Mouse (Mus musculus): ENCODE data around the gene Dhx9. TPM values are rescaled to one million over a fixed set of nuclear protein-coding genes. Genes with fewer than 3 reads are reported as not detected.
A peak's percentile ranks its signal among the peaks of the same experiment; 100 is the strongest.
"Not testable (repeated sequence)": the region's sequence is repeated elsewhere in the genome, so short reads cannot be mapped to it uniquely, and the experiment has no call there.

Dhx9 gene
- polyA plus RNA-seq (2016; fragmentation: Nextera tagmentation; extraction: Ambion mirVana): 20.5 and 21.4 TPM in 2 replicates

DNA sequence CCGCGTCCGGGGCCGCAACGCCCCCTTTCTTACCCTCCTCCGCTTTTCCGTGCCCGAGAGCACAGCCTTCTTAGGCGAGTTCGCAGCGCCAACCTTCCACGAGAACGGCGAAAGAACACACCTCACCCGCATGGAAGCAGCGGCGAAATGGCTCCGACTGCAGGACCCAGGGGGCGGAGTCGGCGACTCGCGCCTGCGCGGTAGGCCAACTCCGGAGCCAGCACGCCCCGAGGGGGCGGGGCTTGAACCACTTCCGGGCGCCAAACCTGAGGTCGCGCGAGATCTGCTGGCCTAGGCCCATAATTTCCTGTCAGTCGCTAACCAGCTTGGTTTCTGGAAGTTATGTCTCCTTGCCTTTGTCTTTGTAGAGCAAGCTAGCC is at the start of gene Dhx9:
TSS of gene Dhx9 (minus strand) at position 161 of the 380 bp plus-strand sequence.
- WGBS (ENCODE audit: insufficient replicate concordance): 0% methylated on average over 34 of the region's 35 CpGs
- Histone ChIP-seq H3K9me3 (replicated peaks) (no peaks in the 10 kb centered on the region), H3K27ac (peak within 1 kb of the TSS; percentile 89), H3K36me3 (peaks cover 24% of the 10 kb centered on the region), H3K9ac (peak within 1 kb of the TSS; percentile 98), H3K4me2 (peak within 1 kb of the TSS; percentile 89), H3K4me3 (peak within 1 kb of the TSS; percentile 100), H3K27me3 (replicated peaks) (no peaks in the 10 kb centered on the region), H3K4me1 (peaks cover 31% of the 10 kb centered on the region)
- peak; percentile 87 for ATAC-seq

DNA sequence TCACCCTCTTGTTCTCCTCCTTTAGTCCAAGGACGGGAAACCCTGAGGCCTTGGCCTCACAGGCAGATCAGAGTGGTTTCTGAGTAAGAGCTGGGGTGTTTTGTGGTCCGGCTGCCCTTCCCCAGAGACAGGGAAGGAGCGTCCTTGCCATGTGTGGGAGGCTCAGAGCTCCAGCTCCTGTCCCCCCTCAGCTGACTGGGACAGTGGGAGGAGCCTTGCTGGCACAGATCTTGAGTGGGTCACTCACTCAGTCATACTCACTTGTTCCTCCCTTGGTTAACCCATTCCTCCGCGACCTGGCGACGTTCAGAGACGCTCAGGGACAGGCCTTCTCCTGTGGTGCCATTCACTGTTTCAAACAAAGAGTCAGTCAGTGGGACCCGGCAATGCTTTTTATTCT is 48.2 kb upstream of the Dhx9 start:
- Histone ChIP-seq H3K9me3 (replicated peaks) (no peaks in the 10 kb centered on the region), H3K4me1 (0 out of 2 replicates have a peak, but pooled peaks cover 6% of the 10 kb centered on the region), H3K27me3 (replicated peaks) (no peaks in the 10 kb centered on the region), H3K27ac (no peak overlapping the region), H3K4me3 (no peak overlapping the region), H3K9ac (no peak overlapping the region), H3K36me3 (no peaks in the 10 kb centered on the region), H3K4me2 (no peak overlapping the region)
- 67% methylated on average over 9 of the region's 9 CpGs for WGBS (ENCODE audit: insufficient replicate concordance)
- no peak for ATAC-seq

DNA sequence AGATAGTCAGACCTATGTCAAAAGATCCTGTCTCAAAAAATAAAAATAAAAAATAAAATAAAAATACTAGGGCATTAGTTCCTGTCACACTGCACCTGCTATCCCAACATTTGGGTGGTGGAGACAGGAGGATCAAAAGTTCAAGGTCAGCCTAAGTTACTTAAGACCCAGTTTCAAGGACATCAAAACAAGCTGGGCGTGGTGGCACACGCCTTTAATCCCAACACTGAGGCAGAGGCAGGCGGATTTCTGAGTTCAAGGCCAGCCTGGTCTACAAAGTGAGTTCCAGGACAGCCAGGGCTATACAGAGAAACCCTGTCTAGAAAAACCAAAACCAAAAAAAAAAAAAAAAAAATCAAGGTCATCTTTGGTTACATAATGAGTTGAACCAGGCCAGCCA is 45.4 kb upstream of the Dhx9 start:
- not testable (repeated sequence) for H3K9ac ChIP-seq; H3K4me2 ChIP-seq; ATAC-seq; H3K36me3 ChIP-seq; H3K9me3 ChIP-seq (replicated peaks); H3K27me3 ChIP-seq (replicated peaks); H3K4me3 ChIP-seq; H3K4me1 ChIP-seq; H3K27ac ChIP-seq
- WGBS (ENCODE audit: insufficient replicate concordance): 74% methylated on average over 3 of the region's 3 CpGs

DNA sequence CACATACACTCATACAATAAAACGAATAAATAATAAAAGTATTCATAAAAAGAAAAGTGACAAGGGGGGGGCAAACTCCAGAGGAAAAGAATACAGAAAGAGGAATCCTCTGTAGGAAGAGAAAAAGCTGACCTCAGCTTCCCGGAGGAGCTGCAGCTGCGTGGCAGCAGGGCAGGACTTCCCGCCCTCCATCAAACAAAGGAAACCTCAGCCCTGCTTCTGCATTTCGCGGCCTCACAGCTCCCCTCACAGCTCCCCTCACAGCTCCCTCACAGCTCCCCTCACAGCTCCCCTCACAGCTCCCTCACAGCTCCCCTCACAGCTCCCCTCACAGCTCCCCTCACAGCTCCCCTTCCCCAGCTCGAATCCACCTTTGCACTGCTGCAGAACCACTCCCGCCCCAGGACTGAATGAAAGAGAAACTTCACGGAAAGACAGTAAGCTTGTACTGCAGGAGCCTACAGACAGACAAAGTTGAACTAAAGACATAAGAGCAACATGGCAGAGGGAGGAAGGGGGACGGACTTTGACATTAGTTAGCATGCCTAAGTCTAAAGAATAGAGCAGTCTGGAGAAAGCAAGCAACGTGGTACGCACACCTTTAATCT is 44.9 kb upstream of the Dhx9 start:
- Histone ChIP-seq H3K4me2 (peak overlapping the region; percentile 54), H3K9me3 (replicated peaks) (no peaks in the 10 kb centered on the region), H3K27me3 (replicated peaks) (no peaks in the 10 kb centered on the region), H3K27ac (0 out of 2 replicates have a peak overlapping the region, but pooled peaks have one; percentile 30), H3K4me1 (0 out of 2 replicates have a peak, but pooled peaks cover 6% of the 10 kb centered on the region), H3K9ac (no peak overlapping the region), H3K4me3 (no peak overlapping the region), H3K36me3 (no peaks in the 10 kb centered on the region)
- ATAC-seq: no peak
- 16% methylated on average over 12 of the region's 12 CpGs for WGBS (ENCODE audit: insufficient replicate concordance)

DNA sequence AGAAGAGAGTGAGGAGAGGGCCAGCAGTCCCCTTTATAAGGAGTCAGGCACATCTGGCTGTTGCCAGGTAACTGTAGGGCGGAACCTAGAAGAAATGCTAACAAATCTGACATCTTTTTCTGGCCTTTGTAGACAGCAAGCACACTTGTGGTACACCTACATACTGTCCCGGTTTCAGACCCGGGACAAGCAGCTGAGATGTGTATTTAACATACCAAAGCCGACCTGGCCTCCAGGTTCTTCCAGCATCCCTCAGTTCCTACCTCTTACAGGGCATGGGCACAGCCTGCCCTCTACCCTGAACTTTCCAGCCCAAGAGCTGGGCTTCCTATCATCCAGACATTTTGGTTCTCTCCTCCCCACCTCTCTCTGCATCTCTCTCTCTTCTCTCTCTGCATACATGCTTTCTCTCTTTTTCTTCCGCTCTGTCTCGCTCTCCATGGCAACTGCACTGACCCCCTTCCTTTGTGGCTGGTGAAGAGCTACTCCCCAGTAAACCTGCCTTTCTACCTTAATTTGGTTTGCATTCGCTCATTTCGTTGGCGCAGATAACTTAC is 44.3 kb upstream of the Dhx9 start:
- Histone ChIP-seq H3K36me3 (no peaks in the 10 kb centered on the region), H3K4me3 (no peak overlapping the region), H3K9me3 (replicated peaks) (no peaks in the 10 kb centered on the region), H3K27ac (no peak overlapping the region), H3K9ac (no peak overlapping the region), H3K27me3 (replicated peaks) (no peaks in the 10 kb centered on the region), H3K4me1 (0 out of 2 replicates have a peak, but pooled peaks cover 6% of the 10 kb centered on the region), H3K4me2 (peak overlapping the region; percentile 54)
- 22% methylated on average over 9 of the region's 9 CpGs for WGBS (ENCODE audit: insufficient replicate concordance)
- no peak for ATAC-seq

DNA sequence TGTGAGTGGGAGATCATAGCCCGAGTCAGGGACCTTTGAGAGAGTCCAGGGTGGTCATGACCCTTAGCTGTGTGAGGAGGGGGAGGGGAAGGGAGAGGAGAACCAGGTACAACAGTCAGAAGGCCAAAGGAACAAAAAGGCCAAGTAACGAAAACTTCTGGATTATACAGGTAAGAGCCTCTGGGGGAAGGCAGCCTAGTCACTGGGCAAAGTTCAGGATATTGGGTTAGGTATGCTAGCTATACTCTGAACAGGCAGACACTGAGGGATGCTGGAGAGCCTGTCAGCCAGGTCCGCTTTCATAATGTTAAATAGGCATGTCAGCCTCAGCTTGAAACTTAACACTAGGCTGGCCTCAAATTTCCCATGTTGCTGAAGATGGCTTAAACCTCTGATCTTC is 34.7 kb upstream of the Dhx9 start:
- Histone ChIP-seq H3K4me2 (no peak overlapping the region), H3K27me3 (replicated peaks) (no peaks in the 10 kb centered on the region), H3K9ac (no peak overlapping the region), H3K4me3 (no peak overlapping the region), H3K36me3 (no peaks in the 10 kb centered on the region), H3K27ac (no peak overlapping the region), H3K9me3 (replicated peaks) (no peaks in the 10 kb centered on the region), H3K4me1 (0 out of 2 replicates have a peak, but pooled peaks cover 4% of the 10 kb centered on the region)
- 45% methylated on average over 3 of the region's 3 CpGs for WGBS (ENCODE audit: insufficient replicate concordance)
- ATAC-seq: no peak

DNA sequence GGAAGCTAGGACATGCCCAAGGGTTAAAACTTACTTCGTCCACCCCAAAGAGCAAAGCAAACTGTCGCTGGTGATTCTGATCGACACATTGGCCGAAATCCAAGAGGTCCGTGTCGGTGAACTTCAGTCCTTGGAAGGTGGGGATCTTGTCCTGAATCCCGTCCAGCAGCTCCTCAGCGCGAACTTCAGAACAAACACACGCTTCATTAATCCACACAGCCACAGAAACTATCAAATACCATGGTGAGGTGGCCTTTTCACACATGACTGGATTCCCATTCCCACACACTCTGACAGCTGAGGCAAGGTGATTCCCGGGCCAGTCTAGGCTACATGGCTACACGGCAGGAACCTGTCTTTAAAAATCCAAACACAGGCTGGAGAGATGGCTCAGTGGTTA is 27.9 kb upstream of the Dhx9 start:
- 83% methylated on average over 12 of the region's 12 CpGs for WGBS (ENCODE audit: insufficient replicate concordance)
- H3K4me1 ChIP-seq: no peaks in the 10 kb centered on the region
- no peak overlapping the region for H3K4me3 ChIP-seq
- H3K9ac ChIP-seq: no peak overlapping the region
- no peak for ATAC-seq
- no peaks in the 10 kb centered on the region for H3K27me3 ChIP-seq (replicated peaks)
- H3K27ac ChIP-seq: no peak overlapping the region
- H3K36me3 ChIP-seq: no peaks in the 10 kb centered on the region
- no peaks in the 10 kb centered on the region for H3K9me3 ChIP-seq (replicated peaks)
- no peak overlapping the region for H3K4me2 ChIP-seq

DNA sequence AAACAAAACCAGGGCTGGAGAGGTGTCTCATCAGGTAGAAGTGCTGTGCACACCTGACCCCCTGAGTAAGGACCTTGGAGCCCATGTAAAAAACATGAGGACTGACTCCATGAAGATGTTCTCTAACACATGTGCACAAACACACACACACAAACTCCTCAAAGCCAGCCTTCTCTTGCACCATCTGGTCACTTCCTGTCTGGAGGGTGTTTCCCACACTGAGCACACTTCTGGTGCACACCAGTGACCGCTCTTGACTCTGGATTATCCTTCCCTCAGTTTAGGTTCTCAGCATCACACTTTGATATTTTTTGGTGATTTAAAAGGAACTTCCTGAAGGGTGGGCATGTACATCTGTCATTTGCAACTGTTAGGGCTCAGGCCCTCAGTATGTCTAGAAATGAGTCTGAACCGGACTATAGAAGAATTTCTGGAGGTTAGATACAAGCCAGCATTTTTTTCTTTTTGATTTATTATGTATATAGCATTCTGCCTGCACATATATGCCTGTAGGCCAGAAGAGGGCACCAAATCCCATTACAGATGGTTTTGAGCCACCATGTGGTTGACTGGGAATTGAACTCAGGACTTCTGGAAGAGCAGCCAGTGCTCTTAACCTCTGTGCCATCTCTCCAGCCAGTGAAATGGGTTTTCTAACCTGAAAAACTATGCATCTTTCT is 23.0 kb upstream of the Dhx9 start:
- H3K27me3 ChIP-seq (replicated peaks): no peaks in the 10 kb centered on the region
- no peaks in the 10 kb centered on the region for H3K4me1 ChIP-seq
- no peak overlapping the region for H3K9ac ChIP-seq
- H3K4me2 ChIP-seq: no peak overlapping the region
- no peaks in the 10 kb centered on the region for H3K9me3 ChIP-seq (replicated peaks)
- WGBS (ENCODE audit: insufficient replicate concordance): 54% methylated on average over 2 of the region's 2 CpGs
- H3K36me3 ChIP-seq: no peaks in the 10 kb centered on the region
- H3K4me3 ChIP-seq: no peak overlapping the region
- no peak for ATAC-seq
- H3K27ac ChIP-seq: no peak overlapping the region

DNA sequence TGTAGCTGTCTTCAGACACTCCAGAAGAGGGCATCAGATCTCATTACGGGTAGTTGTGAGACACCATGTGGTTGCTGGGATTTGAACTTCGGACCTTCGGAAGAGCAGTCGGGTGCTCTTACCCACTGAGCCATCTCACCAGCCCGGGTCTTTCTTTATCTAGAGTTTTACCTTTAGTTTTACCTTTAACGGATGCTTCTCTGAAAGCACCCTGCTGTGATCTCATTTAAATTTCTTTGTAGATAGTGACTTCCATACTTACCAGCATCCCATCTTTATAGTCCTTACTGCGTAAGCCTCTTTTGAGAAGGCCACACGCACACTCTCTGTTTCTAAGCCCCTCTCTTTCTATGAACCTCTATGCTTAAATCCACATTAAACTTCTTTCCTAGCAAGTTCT is 22.1 kb upstream of the Dhx9 start:
- 65% methylated on average over 8 of the region's 8 CpGs for WGBS (ENCODE audit: insufficient replicate concordance)
- not testable (repeated sequence) for H3K9me3 ChIP-seq (replicated peaks); H3K27me3 ChIP-seq (replicated peaks); ATAC-seq; H3K4me3 ChIP-seq; H3K4me2 ChIP-seq; H3K27ac ChIP-seq; H3K9ac ChIP-seq; H3K36me3 ChIP-seq; H3K4me1 ChIP-seq

DNA sequence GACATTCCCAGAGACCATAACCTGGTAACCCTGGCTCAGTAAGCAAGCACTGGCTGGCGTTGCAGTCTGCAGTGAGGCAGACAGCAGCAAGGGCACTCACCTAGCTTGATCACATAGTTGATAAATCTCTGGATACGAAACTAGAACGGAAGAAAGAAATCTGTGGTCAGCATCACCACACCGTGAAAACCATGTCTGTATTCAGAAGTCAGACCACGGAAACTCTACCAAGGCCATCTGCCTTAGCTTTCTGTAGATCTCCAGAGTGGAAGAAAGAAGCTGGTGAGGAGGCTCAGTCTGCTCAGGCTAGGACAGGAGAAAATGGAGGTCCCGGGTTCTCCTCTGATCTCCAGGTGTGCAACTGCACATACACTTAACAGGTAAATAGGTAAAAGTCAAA is 21.6 kb upstream of the Dhx9 start:
- no peak overlapping the region for H3K4me2 ChIP-seq
- no peaks in the 10 kb centered on the region for H3K36me3 ChIP-seq
- no peak for ATAC-seq
- no peak overlapping the region for H3K4me3 ChIP-seq
- WGBS (ENCODE audit: insufficient replicate concordance): 69% methylated on average over 6 of the region's 6 CpGs
- no peak overlapping the region for H3K27ac ChIP-seq
- no peaks in the 10 kb centered on the region for H3K27me3 ChIP-seq (replicated peaks)
- no peaks in the 10 kb centered on the region for H3K9me3 ChIP-seq (replicated peaks)
- no peak overlapping the region for H3K9ac ChIP-seq
- no peaks in the 10 kb centered on the region for H3K4me1 ChIP-seq

DNA sequence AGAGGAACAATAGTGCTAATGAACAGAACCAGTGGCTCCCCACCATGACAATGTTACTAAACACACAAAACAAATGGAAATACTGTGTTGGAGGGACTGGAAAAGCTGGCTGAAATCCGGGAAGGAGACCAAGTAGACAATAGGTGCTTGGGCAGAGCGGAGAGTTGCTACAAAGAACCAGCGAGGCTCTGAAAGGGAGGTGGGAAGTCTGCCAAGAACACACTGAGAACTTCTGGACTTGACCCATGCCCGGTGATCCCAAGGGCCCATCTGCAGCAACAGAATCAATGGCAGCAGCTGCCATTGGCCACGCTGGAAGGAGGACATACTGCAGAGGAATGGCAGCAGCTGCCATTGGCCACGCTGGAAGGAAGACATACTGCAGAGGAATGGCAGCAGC is 18.8 kb upstream of the Dhx9 start:
- WGBS (ENCODE audit: insufficient replicate concordance): 67% methylated on average over 6 of the region's 6 CpGs
- Histone ChIP-seq H3K36me3 (no peaks in the 10 kb centered on the region), H3K9me3 (replicated peaks) (no peaks in the 10 kb centered on the region), H3K4me1 (no peaks in the 10 kb centered on the region), H3K9ac (no peak overlapping the region), H3K4me2 (no peak overlapping the region), H3K4me3 (no peak overlapping the region), H3K27ac (no peak overlapping the region), H3K27me3 (replicated peaks) (no peaks in the 10 kb centered on the region)
- ATAC-seq: no peak

DNA sequence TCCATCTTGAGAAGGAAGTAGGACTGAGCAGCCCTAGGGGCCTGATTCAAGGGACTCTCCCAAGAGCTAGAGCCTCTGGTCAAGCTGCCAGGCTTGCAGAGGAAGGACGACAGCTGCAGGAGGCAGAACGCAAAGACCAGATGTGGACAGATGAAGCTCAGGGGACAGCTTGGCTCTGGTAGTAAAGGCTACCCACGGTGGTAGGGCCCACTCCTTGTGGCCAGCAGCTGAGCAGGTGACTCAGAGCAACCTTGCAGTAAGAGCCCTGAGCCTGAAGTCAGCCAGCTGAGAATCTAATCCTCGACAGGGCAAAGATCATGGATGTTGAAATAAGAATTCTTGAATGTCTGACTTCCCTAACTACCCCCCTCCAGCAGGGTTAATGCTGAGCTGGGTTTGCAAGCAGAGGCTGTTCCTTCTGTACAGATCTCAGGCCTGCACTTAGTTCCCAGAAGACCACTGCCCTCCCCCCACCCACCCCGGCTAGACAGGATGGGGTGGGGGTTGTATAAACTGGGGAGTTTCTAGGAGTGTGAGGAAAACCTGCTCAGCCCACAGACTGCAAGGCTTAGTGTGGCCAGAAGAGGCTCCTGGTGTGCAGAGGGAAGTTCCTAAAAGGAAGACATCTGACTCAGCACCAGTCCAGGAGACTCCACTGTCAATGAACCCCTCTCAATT is 14.3 kb upstream of the Dhx9 start:
- no peak overlapping the region for H3K4me3 ChIP-seq
- WGBS (ENCODE audit: insufficient replicate concordance): 44% methylated on average over 5 of the region's 5 CpGs
- H3K36me3 ChIP-seq: no peaks in the 10 kb centered on the region
- H3K27ac ChIP-seq: no peak overlapping the region
- H3K4me1 ChIP-seq: no peaks in the 10 kb centered on the region
- ATAC-seq: no peak
- no peaks in the 10 kb centered on the region for H3K9me3 ChIP-seq (replicated peaks)
- no peak overlapping the region for H3K4me2 ChIP-seq
- H3K27me3 ChIP-seq (replicated peaks): no peaks in the 10 kb centered on the region
- H3K9ac ChIP-seq: no peak overlapping the region
